Mouse (Mus musculus): ENCODE measurements around the gene Ermard. TPM values are rescaled to one million over a fixed set of nuclear protein-coding genes. Genes with fewer than 3 reads are reported as not detected.
A peak's percentile ranks its signal among the peaks of the same experiment; 100 is the strongest.

Ermard gene
- polyA plus RNA-seq, 1 experiment from 2014 or later = 54.7 TPM

DNA sequence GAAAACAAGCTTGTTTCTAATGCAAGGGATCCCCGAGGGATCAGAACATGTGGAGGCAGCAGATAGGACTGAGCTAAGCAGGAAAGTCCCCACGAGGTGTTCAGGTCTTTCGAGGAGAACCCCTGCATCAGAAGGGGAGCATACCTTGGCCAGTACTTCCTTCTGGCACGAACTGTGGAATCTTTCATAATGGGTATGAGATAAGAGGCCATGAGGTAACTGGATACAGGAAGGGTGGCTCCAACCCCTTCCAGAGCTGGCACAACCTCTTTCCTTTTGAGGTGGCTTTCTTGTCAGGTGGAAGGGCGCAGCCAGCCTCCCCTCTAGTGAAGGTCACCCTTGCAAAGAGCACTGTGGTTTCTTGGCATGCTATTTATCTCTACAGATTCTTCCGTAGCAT, 55.8 kb downstream of the Ermard start:
- H3K27ac ChIP-seq (ENCODE audit: low read depth, low read length) = no peak overlapping the region
- no peak overlapping the region for H3K4me3 ChIP-seq (ENCODE audit: low read depth, low read length)
- H3K9ac ChIP-seq (ENCODE audit: low read length) = no peak overlapping the region
- no peaks in the 10 kb centered on the region for H3K27me3 ChIP-seq (replicated peaks; ENCODE audit: control insufficient read depth, insufficient read depth, low read length)
- no peak overlapping the region for H3K4me2 ChIP-seq (ENCODE audit: low read length)
- DNase-seq (ENCODE audit: low spot score) (no peak), ATAC-seq (no peak)
- H3K9me3 ChIP-seq (replicated peaks; ENCODE audit: control insufficient read depth, low read length) = no peaks in the 10 kb centered on the region
- H3K4me1 ChIP-seq (ENCODE audit: control insufficient read depth, insufficient read depth, low read length) = no peaks in the 10 kb centered on the region
- 89% methylated on average over 6 of the region's 6 CpGs for WGBS
- no peaks in the 10 kb centered on the region for H3K36me3 ChIP-seq (ENCODE audit: control insufficient read depth, insufficient read depth, low read length)

DNA sequence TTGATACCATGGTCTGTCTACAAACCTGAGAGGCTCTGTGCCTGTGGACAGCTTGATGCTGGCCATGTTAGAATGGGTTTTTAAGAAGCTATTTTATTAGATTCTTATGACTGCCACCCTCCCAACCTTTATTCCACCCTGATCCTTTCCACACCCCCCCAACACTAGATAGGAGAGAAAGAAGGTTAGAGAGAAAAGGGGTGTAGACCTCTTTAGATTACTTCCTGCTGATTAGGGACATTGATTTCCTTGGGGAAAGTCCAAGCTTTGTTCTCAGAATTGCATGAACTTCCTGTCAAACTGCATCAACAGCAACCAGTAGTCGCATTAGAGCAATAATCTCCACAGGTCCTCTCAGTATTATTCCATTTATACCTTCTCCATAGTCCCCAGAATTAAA, 57.7 kb downstream of the Ermard start:
- no peaks in the 10 kb centered on the region for H3K36me3 ChIP-seq (ENCODE audit: control insufficient read depth, insufficient read depth, low read length)
- no peaks in the 10 kb centered on the region for H3K9me3 ChIP-seq (replicated peaks; ENCODE audit: control insufficient read depth, low read length)
- DNase-seq (ENCODE audit: low spot score) = no peak
- H3K27ac ChIP-seq (ENCODE audit: low read depth, low read length) = no peak overlapping the region
- no peak overlapping the region for H3K4me2 ChIP-seq (ENCODE audit: low read length)
- H3K27me3 ChIP-seq (replicated peaks; ENCODE audit: control insufficient read depth, insufficient read depth, low read length) = no peaks in the 10 kb centered on the region
- 92% methylated on average over 1 of the region's 1 CpGs for WGBS
- no peaks in the 10 kb centered on the region for H3K4me1 ChIP-seq (ENCODE audit: control insufficient read depth, insufficient read depth, low read length)
- no peak overlapping the region for H3K9ac ChIP-seq (ENCODE audit: low read length)
- no peak for ATAC-seq
- no peak overlapping the region for H3K4me3 ChIP-seq (ENCODE audit: low read depth, low read length)

DNA sequence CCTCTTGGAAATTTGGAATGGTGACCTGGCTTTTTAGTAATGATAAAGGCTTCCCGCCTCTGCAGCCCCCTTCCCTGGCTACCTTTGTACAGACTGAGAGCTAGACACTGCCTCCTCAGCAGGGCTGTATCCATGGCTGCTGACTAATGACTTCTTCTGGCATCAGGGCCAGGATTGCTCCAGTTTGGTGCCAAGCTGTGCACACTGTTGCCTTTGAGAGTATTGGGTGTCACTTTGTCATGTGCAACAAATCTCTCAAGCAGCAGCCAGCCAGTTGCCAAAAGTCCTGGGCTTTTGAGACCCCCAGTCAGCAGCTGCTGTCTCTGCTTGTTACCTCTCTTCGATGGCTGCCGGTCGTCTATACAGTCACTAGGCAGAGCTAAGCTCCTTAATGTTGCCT, 60.3 kb downstream of the Ermard start:
- no peak for DNase-seq (ENCODE audit: low spot score)
- Histone ChIP-seq H3K36me3 (ENCODE audit: control insufficient read depth, insufficient read depth, low read length) (no peaks in the 10 kb centered on the region), H3K4me2 (ENCODE audit: low read length) (no peak overlapping the region), H3K9me3 (replicated peaks; ENCODE audit: control insufficient read depth, low read length) (no peaks in the 10 kb centered on the region), H3K27me3 (replicated peaks; ENCODE audit: control insufficient read depth, insufficient read depth, low read length) (no peaks in the 10 kb centered on the region), H3K27ac (ENCODE audit: low read depth, low read length) (no peak overlapping the region), H3K4me1 (ENCODE audit: control insufficient read depth, insufficient read depth, low read length) (no peaks in the 10 kb centered on the region), H3K9ac (ENCODE audit: low read length) (no peak overlapping the region), H3K4me3 (ENCODE audit: low read depth, low read length) (no peak overlapping the region)
- WGBS = 84% methylated on average over 4 of the region's 4 CpGs
- ATAC-seq = no peak

DNA sequence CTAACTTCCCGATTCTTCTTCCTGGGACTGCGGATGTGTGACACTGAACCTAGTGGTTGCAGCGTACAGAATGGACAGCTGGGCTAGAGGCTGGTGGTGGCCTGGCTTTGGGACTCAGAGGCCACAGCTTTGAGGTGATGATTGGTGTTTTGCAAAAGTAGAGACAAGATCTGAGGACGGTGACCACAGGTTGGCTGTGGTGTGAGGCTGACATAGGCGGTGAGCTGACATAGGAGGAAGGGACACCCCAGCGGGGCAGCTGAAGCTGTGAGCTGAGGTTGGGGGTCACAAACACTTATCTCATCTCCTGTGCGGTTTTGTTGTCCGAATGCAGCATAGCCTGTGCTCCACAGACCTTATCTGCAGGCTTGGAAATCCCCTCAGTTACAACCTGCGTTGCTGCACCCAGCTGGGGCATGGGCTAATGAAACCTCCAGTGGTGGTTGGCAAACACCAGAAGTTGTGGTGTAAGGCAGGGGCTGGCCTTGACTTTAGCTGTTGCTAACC, 66.2 kb downstream of the Ermard start:
- no peak for DNase-seq (ENCODE audit: low spot score)
- ATAC-seq = no peak
- Histone ChIP-seq H3K27ac (ENCODE audit: low read depth, low read length) (no peak overlapping the region), H3K9ac (ENCODE audit: low read length) (no peak overlapping the region), H3K4me2 (ENCODE audit: low read length) (no peak overlapping the region), H3K9me3 (replicated peaks; ENCODE audit: control insufficient read depth, low read length) (no peaks in the 10 kb centered on the region), H3K4me3 (ENCODE audit: low read depth, low read length) (no peak overlapping the region), H3K4me1 (ENCODE audit: control insufficient read depth, insufficient read depth, low read length) (peaks cover 10% of the 10 kb centered on the region; the same call in 1 of the 2 replicates), H3K27me3 (replicated peaks; ENCODE audit: control insufficient read depth, insufficient read depth, low read length) (no peaks in the 10 kb centered on the region), H3K36me3 (ENCODE audit: control insufficient read depth, insufficient read depth, low read length) (no peaks in the 10 kb centered on the region)
- 94% methylated on average over 9 of the region's 9 CpGs for WGBS

DNA sequence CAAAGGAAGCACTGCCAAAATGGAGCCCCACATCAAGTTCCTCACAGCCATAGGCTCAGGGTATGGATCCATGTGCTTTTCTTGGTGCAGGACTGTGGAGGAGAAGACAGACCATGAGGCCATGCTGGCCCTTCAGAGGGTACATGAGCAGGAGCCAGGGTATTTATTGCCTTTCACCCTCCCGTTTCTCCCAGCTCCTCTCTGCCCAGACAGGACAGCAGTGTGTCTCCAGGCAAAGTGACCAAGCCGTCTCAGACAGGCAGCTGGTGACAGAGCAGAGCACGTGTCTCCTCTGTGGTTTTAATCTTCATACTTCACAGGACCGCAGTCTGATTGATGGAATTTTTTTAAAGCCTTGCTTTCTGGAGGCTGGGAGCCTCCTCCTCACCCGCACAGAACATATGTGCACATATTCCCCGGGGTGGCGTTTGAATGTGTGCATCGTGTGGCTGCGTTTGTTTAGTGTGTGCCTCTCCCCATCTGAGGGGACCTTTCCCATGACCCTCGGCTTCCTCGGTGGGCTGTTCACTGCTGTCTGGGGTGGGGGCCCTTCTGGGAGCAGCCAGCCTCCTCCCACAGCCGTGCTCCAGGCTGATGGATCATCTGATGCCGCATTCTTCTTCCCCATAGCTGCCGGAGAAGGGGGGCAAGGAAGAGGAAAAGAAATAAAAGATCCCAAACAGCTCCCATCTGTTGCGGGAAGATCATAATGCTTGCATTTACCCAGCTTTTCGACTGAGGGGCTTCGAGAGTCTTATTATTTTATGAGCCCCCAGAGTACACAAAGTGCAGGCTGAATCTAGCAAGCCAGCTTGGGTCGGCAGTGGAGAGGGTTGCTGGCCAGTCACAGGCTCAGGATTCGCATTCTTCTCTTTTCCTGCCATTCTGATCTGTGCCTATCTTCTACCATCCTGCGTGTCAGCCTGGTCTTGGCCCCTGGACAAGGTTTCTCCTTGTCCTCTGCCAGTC, 67.7 kb downstream of the Ermard start:
- peak; percentile 76 for ATAC-seq
- no peaks in the 10 kb centered on the region for H3K27me3 ChIP-seq (replicated peaks; ENCODE audit: control insufficient read depth, insufficient read depth, low read length)
- DNase-seq (ENCODE audit: low spot score) = peak; percentile 50
- H3K36me3 ChIP-seq (ENCODE audit: control insufficient read depth, insufficient read depth, low read length) = no peaks in the 10 kb centered on the region
- H3K27ac ChIP-seq (ENCODE audit: low read depth, low read length) = peak overlapping the region; percentile 48; the same call in 1 of the 2 replicates
- H3K4me1 ChIP-seq (ENCODE audit: control insufficient read depth, insufficient read depth, low read length) = peaks cover 10% of the 10 kb centered on the region; the same call in 1 of the 2 replicates
- H3K4me2 ChIP-seq (ENCODE audit: low read length) = peak overlapping the region; percentile 25; the same call in 1 of the 2 replicates
- H3K9me3 ChIP-seq (replicated peaks; ENCODE audit: control insufficient read depth, low read length) = no peaks in the 10 kb centered on the region
- WGBS = 58% methylated on average over 20 of the region's 20 CpGs
- no peak overlapping the region for H3K4me3 ChIP-seq (ENCODE audit: low read depth, low read length)
- H3K9ac ChIP-seq (ENCODE audit: low read length) = peak overlapping the region; percentile 30; the same call in 1 of the 2 replicates

DNA sequence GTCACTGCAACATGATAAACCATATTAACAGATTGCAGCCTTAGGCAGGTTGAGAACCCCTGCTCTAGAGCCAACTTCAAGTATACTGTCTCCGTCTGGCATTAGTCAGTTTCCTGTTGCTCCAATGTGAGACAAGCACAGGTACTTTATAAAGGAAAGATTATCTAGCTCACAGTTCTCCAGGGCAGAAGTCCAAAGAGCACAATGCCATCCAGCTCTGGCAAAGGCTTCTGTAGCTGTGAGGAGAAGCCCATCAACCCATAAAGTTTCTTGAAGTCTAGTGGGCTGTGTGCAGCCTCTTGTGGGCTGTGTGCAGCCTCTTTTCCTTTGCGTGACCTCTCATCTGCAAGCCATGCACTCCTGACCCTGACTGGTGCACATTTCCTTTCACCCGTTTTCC, 74.5 kb downstream of the Ermard start:
- Histone ChIP-seq H3K27me3 (replicated peaks; ENCODE audit: control insufficient read depth, insufficient read depth, low read length) (no peaks in the 10 kb centered on the region), H3K4me1 (ENCODE audit: control insufficient read depth, insufficient read depth, low read length) (no peaks in the 10 kb centered on the region), H3K36me3 (ENCODE audit: control insufficient read depth, insufficient read depth, low read length) (no peaks in the 10 kb centered on the region), H3K27ac (ENCODE audit: low read depth, low read length) (no peak overlapping the region), H3K9me3 (replicated peaks; ENCODE audit: control insufficient read depth, low read length) (no peaks in the 10 kb centered on the region), H3K4me2 (ENCODE audit: low read length) (no peak overlapping the region), H3K9ac (ENCODE audit: low read length) (no peak overlapping the region), H3K4me3 (ENCODE audit: low read depth, low read length) (no peak overlapping the region)
- 89% methylated on average over 3 of the region's 3 CpGs for WGBS
- DNase-seq (ENCODE audit: low spot score) (no peak), ATAC-seq (no peak)

DNA sequence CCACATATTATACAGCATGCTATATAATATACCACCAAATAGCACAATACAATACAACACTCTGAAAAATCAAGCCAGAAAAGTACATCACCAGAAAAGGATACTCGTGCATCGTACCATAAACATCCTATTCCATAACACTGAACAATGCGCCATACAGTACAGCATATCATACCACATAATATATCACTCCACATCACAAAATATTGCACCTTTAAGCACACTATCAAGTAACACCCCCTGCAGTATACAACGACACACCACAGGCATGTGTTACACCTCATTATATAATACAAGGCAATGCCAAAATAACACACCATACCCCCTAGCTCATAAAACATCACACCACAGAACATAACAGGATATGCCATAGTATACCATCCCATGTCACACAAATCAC, 79.1 kb downstream of the Ermard start:
- Histone ChIP-seq H3K27me3 (replicated peaks; ENCODE audit: control insufficient read depth, insufficient read depth, low read length) (no peaks in the 10 kb centered on the region), H3K4me1 (ENCODE audit: control insufficient read depth, insufficient read depth, low read length) (no peaks in the 10 kb centered on the region)
- no peak for ATAC-seq

DNA sequence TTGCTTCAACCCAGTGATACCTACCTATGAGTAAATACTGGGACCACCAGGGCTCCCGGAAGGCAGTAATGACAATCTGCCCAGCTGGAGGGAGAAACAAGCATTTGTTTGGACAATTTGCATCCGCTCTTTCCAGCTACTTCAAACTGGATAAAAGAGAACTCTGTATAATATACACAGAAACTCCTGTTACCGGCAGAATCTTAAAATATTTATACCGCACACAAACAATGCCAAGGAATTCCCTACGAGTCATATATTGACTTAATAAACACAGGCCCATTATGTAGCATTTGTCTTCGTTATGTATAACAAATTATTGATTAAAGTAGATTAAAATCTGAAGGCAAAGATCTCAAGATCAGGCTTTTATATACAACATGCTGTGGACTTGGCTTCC, 79.6 kb downstream of the Ermard start:
- WGBS = 82% methylated on average over 6 of the region's 6 CpGs
- DNase-seq (ENCODE audit: low spot score) = no peak
- Histone ChIP-seq H3K27ac (ENCODE audit: low read depth, low read length) (no peak overlapping the region), H3K36me3 (ENCODE audit: control insufficient read depth, insufficient read depth, low read length) (no peaks in the 10 kb centered on the region), H3K4me2 (ENCODE audit: low read length) (no peak overlapping the region), H3K9me3 (replicated peaks; ENCODE audit: control insufficient read depth, low read length) (no peaks in the 10 kb centered on the region), H3K4me3 (ENCODE audit: low read depth, low read length) (no peak overlapping the region), H3K4me1 (ENCODE audit: control insufficient read depth, insufficient read depth, low read length) (no peaks in the 10 kb centered on the region), H3K27me3 (replicated peaks; ENCODE audit: control insufficient read depth, insufficient read depth, low read length) (no peaks in the 10 kb centered on the region), H3K9ac (ENCODE audit: low read length) (no peak overlapping the region)
- no peak for ATAC-seq

More for the DNA sequence above, 79.1 kb downstream of the Ermard start:
- Histone ChIP-seq H3K4me2 (ENCODE audit: low read length) (no peak overlapping the region), H3K9me3 (replicated peaks; ENCODE audit: control insufficient read depth, low read length) (no peaks in the 10 kb centered on the region), H3K4me3 (ENCODE audit: low read depth, low read length) (no peak overlapping the region), H3K36me3 (ENCODE audit: control insufficient read depth, insufficient read depth, low read length) (no peaks in the 10 kb centered on the region), H3K27ac (ENCODE audit: low read depth, low read length) (no peak overlapping the region), H3K9ac (ENCODE audit: low read length) (no peak overlapping the region)
- no peak for DNase-seq (ENCODE audit: low spot score)
- WGBS = 93% methylated on average over 4 of the region's 4 CpGs

All from forebrain, embryonic 14.5 days (tissue).